Mouse (Mus musculus): ENCODE measurements around the gene Syce3. TPM values are rescaled to one million over a fixed set of nuclear protein-coding genes. Genes with fewer than 3 reads are reported as not detected.
A peak's percentile ranks its signal among the peaks of the same experiment; 100 is the strongest.

Syce3 gene
- polyA plus RNA-seq, 1 experiment from 2014 or later: not detected

- Histone ChIP-seq H3K9ac (no peak overlapping the region), H3K4me1 (no peaks in the 10 kb centered on the region), H3K27me3 (replicated peaks) (no peaks in the 10 kb centered on the region), H3K4me2 (replicated peaks) (no peak overlapping the region), H3K9me3 (peaks cover 9% of the 10 kb centered on the region), H3K4me3 (no peak overlapping the region), H3K27ac (no peak overlapping the region), H3K36me3 (no peaks in the 10 kb centered on the region)
- 85% methylated on average over 10 of the region's 10 CpGs for WGBS
- ATAC-seq (ENCODE audit: low FRiP score, low read depth): no peak
Observed at GRCm38 (mm10) chr15:89404831-89405623, 5.3 kb downstream of the Syce3 start.

- H3K4me1 ChIP-seq: no peaks in the 10 kb centered on the region
- H3K4me3 ChIP-seq: no peak overlapping the region
- 82% methylated on average over 1 of the region's 1 CpGs for WGBS
- no peaks in the 10 kb centered on the region for H3K36me3 ChIP-seq
- H3K27ac ChIP-seq: no peak overlapping the region
- H3K9me3 ChIP-seq: no peaks in the 10 kb centered on the region
- H3K27me3 ChIP-seq (replicated peaks): no peaks in the 10 kb centered on the region
- no peak overlapping the region for H3K4me2 ChIP-seq (replicated peaks)
- H3K9ac ChIP-seq: no peak overlapping the region
- no peak for ATAC-seq (ENCODE audit: low FRiP score, low read depth)
Observed at GRCm38 (mm10) chr15:89402471-89402870, 7.8 kb downstream of the Syce3 start.

- Histone ChIP-seq H3K27me3 (replicated peaks) (no peaks in the 10 kb centered on the region), H3K27ac (no peak overlapping the region), H3K9ac (no peak overlapping the region), H3K4me3 (no peak overlapping the region), H3K4me1 (no peaks in the 10 kb centered on the region), H3K9me3 (no peaks in the 10 kb centered on the region), H3K36me3 (no peaks in the 10 kb centered on the region), H3K4me2 (replicated peaks) (no peak overlapping the region)
- WGBS: 71% methylated on average over 1 of the region's 1 CpGs
- ATAC-seq (ENCODE audit: low FRiP score, low read depth): no peak
Observed at GRCm38 (mm10) chr15:89399716-89400115, 10.6 kb downstream of the Syce3 start.

- H3K27me3 ChIP-seq (replicated peaks): no peaks in the 10 kb centered on the region
- 79% methylated on average over 2 of the region's 2 CpGs for WGBS
- H3K4me3 ChIP-seq: no peak overlapping the region
- no peaks in the 10 kb centered on the region for H3K4me1 ChIP-seq
- H3K36me3 ChIP-seq: no peaks in the 10 kb centered on the region
- H3K9ac ChIP-seq: no peak overlapping the region
- ATAC-seq (ENCODE audit: low FRiP score, low read depth): no peak
- no peaks in the 10 kb centered on the region for H3K9me3 ChIP-seq
- H3K4me2 ChIP-seq (replicated peaks): no peak overlapping the region
- no peak overlapping the region for H3K27ac ChIP-seq
Observed at GRCm38 (mm10) chr15:89398146-89398545, 12.2 kb downstream of the Syce3 start.

GRCm38 (mm10) chr15:89396883-89397282 is 13.4 kb downstream of the Syce3 start:
- Histone ChIP-seq H3K9me3 (no peaks in the 10 kb centered on the region), H3K4me3 (no peak overlapping the region), H3K9ac (no peak overlapping the region), H3K36me3 (no peaks in the 10 kb centered on the region), H3K4me1 (no peaks in the 10 kb centered on the region), H3K27ac (no peak overlapping the region), H3K27me3 (replicated peaks) (no peaks in the 10 kb centered on the region), H3K4me2 (replicated peaks) (no peak overlapping the region)
- WGBS: 92% methylated on average over 4 of the region's 4 CpGs
- ATAC-seq (ENCODE audit: low FRiP score, low read depth): no peak

- H3K36me3 ChIP-seq: no peaks in the 10 kb centered on the region
- no peaks in the 10 kb centered on the region for H3K4me1 ChIP-seq
- H3K4me3 ChIP-seq: no peak overlapping the region
- H3K4me2 ChIP-seq (replicated peaks): no peak overlapping the region
- no peaks in the 10 kb centered on the region for H3K9me3 ChIP-seq
- H3K27me3 ChIP-seq (replicated peaks): no peaks in the 10 kb centered on the region; the same call in none of the 2 replicates
- H3K9ac ChIP-seq: no peak overlapping the region
- 90% methylated on average over 10 of the region's 10 CpGs for WGBS
- no peak overlapping the region for H3K27ac ChIP-seq
- ATAC-seq (ENCODE audit: low FRiP score, low read depth): no peak
Observed at GRCm38 (mm10) chr15:89390081-89390480, 20.2 kb downstream of the Syce3 start.

- Histone ChIP-seq H3K36me3 (no peaks in the 10 kb centered on the region), H3K27ac (no peak overlapping the region), H3K4me3 (no peak overlapping the region), H3K4me1 (no peaks in the 10 kb centered on the region), H3K27me3 (replicated peaks) (no peaks in the 10 kb centered on the region; the same call in none of the 2 replicates), H3K4me2 (replicated peaks) (no peak overlapping the region), H3K9me3 (no peaks in the 10 kb centered on the region), H3K9ac (no peak overlapping the region)
- WGBS: 44% methylated on average over 12 of the region's 12 CpGs
- ATAC-seq (ENCODE audit: low FRiP score, low read depth): no peak
Observed at GRCm38 (mm10) chr15:89387127-89387526, 23.2 kb downstream of the Syce3 start.

GRCm38 (mm10) chr15:89384617-89385016 is 25.7 kb downstream of the Syce3 start, which contains the start of gene Klhdc7b:
Gene Klhdc7b (plus strand): TSS chr15:89384917.
- H3K27me3 ChIP-seq (replicated peaks): peaks cover 7% of the 10 kb centered on the region
- no peak within 1 kb of the TSS for H3K4me2 ChIP-seq (replicated peaks)
- H3K4me3 ChIP-seq: no peak within 1 kb of the TSS
- H3K36me3 ChIP-seq: no peaks in the 10 kb centered on the region
- no peaks in the 10 kb centered on the region for H3K9me3 ChIP-seq
- no peak for ATAC-seq (ENCODE audit: low FRiP score, low read depth)
- 89% methylated on average over 7 of the region's 7 CpGs for WGBS
- H3K9ac ChIP-seq: no peak within 1 kb of the TSS
- H3K4me1 ChIP-seq: peaks cover under 1% of the 10 kb centered on the region; the same call in 1 of the 2 replicates
- H3K27ac ChIP-seq: no peak within 1 kb of the TSS

GRCm38 (mm10) chr15:89379429-89379828 is 30.9 kb downstream of the Syce3 start:
- 5% methylated on average over 10 of the region's 10 CpGs for WGBS
- H3K4me1 ChIP-seq: peaks cover 14% of the 10 kb centered on the region
- peak overlapping the region; percentile 63 for H3K4me2 ChIP-seq (replicated peaks)
- H3K27me3 ChIP-seq (replicated peaks): peaks cover 46% of the 10 kb centered on the region
- H3K27ac ChIP-seq: no peak overlapping the region
- H3K9ac ChIP-seq: peak overlapping the region; percentile 40; the same call in 1 of the 2 replicates
- peak overlapping the region; percentile 34 for H3K4me3 ChIP-seq
- ATAC-seq (ENCODE audit: low FRiP score, low read depth): no peak
- no peaks in the 10 kb centered on the region for H3K9me3 ChIP-seq
- H3K36me3 ChIP-seq: no peaks in the 10 kb centered on the region

- peak within 1 kb of the TSS; percentile 34 for H3K4me3 ChIP-seq
Observed at GRCm38 (mm10) chr15:89378831-89379401, 31.4 kb downstream of the Syce3 start, which contains the start of gene Odf3b. Gene Odf3b (minus strand): TSS chr15:89379282.

GRCm38 (mm10) chr15:89377938-89378828 is 32.1 kb downstream of the Syce3 start:
- Histone ChIP-seq H3K27me3 (replicated peaks) (peaks cover 46% of the 10 kb centered on the region), H3K36me3 (no peaks in the 10 kb centered on the region), H3K4me2 (replicated peaks) (peak overlapping the region; percentile 63), H3K4me1 (peaks cover 15% of the 10 kb centered on the region), H3K9ac (peak overlapping the region; percentile 40; the same call in 1 of the 2 replicates), H3K4me3 (peak overlapping the region; percentile 34), H3K27ac (no peak overlapping the region), H3K9me3 (no peaks in the 10 kb centered on the region)
- 11% methylated on average over 46 of the region's 46 CpGs for WGBS
- ATAC-seq (ENCODE audit: low FRiP score, low read depth): no peak

More at GRCm38 (mm10) chr15:89378831-89379401, 31.4 kb downstream of the Syce3 start, which contains the start of gene Odf3b:
- no peaks in the 10 kb centered on the region for H3K36me3 ChIP-seq
- peaks cover 46% of the 10 kb centered on the region for H3K27me3 ChIP-seq (replicated peaks)
- no peak within 1 kb of the TSS for H3K27ac ChIP-seq
- no peaks in the 10 kb centered on the region for H3K9me3 ChIP-seq
- peak within 1 kb of the TSS; percentile 40; the same call in 1 of the 2 replicates for H3K9ac ChIP-seq
- H3K4me1 ChIP-seq: peaks cover 14% of the 10 kb centered on the region
- no peak for ATAC-seq (ENCODE audit: low FRiP score, low read depth)
- H3K4me2 ChIP-seq (replicated peaks): peak within 1 kb of the TSS; percentile 63
- under 1% methylated on average over 33 of the region's 33 CpGs for WGBS

GRCm38 (mm10) chr15:89377362-89377761 is 32.9 kb downstream of the Syce3 start:
- peaks cover 23% of the 10 kb centered on the region for H3K4me1 ChIP-seq
- H3K9ac ChIP-seq: no peak overlapping the region; the same call in 1 of the 2 replicates
- H3K4me2 ChIP-seq (replicated peaks): peak overlapping the region; percentile 10; the same call in 1 of the 2 replicates
- H3K9me3 ChIP-seq: no peaks in the 10 kb centered on the region
- no peak overlapping the region for H3K4me3 ChIP-seq
- 7% methylated on average over 18 of the region's 18 CpGs for WGBS
- ATAC-seq (ENCODE audit: low FRiP score, low read depth): no peak
- H3K36me3 ChIP-seq: peaks cover 3% of the 10 kb centered on the region
- H3K27me3 ChIP-seq (replicated peaks): peaks cover 46% of the 10 kb centered on the region
- no peak overlapping the region for H3K27ac ChIP-seq
